Mouse (Mus musculus) thymus, postnatal 14 days (tissue): ENCODE measurements around the gene Rab44.

Experiments
- DNase-seq: peaks from one replicate; pipeline ENCODE4 v3.0.0; 2021

The Rab44 gene

DNA sequence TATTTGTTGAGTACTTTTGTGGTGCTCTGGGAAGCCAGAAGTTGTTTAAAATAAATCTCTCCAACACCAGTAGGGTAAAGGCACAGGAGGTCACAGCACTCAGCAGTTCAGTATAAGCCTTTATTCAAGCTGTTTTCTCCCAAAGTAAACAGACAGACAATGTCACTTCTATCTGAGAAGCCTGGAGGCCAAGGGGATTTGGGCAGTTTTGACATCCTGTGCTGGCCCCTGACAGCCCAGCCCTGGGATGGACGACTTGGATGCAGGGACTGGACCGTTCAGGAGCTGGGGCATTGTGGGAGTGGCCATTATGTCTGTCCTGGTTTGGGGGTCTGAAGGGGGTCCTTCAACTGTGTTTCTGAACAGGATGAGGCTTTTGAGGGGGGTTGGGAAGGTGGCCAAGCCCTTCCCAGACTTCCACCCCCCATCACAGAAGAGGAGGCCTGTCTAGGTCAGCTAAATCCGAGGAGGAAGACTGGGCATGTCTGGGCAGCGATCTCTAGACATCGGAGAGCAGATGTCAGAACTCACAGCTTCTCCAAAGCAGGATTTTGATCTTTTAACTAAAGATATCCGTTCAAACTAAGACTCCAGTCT, 22.5 kb upstream of the Rab44 start:
- DNase-seq, result peak; percentile 1

DNA sequence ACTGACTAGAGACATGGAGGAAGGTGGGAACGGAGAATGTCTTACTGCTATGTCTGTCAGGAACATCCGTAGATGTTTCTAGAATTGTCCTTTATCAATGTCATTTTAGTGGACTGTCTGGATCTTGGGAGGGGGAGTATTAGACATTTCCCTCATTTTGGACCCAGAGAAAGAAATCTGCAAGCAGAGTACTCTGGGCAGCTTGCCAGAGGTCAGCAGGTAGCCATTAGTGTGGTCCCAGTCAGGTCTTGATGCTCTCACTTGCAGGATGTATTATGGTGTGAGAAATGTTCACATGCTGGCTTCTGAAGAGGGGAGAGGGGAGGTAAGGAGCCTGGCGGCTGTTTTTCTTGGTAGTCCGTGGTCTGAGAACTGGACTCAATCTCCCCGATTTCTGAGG, 21.4 kb upstream of the Rab44 start:
- no peak for DNase-seq

DNA sequence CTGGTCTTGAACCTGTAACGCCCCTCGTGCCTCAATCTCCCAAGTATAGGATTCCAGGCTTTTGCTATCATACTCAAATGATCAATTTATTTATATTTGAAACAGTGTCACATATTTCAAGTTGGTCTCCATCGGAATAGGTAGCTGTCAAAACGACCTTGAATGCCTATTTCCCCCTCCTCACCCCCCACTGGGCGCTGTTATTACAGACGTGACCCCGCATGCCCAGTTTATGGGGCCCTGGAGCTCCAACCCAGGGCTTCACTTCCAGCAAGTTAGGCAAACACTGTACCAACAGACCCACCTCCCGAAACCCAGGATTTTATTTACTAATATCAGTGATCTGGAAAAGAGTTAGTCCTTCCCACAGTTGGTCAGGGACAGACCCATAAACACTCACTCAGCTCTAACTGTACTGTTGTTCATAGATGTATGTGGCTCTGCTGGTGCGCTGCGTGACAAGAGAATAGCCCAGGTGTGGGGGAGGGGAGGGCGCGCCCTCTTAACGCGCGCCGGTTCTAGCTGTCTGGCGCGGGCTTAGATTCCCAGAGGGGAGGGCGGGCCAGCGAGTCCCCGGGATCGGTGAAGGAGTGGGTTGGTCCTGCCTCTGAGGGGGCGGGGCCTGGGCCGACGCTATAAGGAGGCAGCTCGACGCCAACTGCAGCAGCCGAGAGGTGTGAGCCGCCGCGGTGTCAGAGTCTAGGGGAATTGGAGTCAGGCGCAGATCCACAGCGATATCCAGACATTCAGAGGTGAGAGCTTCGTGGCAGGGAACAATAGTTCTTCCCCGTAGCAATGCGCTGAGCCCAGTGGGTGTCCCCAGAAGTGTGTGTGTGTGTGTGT, 20.6 kb upstream of the Rab44 start:
- peak; percentile 76 for DNase-seq

DNA sequence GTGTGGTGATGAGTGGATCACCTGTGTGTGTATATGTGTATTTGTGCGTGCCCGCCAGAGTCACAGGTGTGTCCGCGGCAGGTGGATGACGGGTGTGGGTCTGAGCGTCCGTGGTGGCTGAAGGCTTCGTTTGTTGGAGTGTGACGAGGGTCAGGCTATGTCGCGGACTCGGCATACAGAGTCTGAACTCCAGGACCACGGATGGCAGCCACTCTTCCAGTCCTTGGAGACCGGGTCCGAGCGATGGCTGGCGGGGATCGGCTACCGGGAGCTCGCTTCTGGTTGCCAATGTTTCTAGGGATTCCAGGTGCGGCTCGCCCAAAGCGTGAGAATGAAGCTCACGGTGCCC, 20.0 kb upstream of the Rab44 start:
- DNase-seq, result no peak

DNA sequence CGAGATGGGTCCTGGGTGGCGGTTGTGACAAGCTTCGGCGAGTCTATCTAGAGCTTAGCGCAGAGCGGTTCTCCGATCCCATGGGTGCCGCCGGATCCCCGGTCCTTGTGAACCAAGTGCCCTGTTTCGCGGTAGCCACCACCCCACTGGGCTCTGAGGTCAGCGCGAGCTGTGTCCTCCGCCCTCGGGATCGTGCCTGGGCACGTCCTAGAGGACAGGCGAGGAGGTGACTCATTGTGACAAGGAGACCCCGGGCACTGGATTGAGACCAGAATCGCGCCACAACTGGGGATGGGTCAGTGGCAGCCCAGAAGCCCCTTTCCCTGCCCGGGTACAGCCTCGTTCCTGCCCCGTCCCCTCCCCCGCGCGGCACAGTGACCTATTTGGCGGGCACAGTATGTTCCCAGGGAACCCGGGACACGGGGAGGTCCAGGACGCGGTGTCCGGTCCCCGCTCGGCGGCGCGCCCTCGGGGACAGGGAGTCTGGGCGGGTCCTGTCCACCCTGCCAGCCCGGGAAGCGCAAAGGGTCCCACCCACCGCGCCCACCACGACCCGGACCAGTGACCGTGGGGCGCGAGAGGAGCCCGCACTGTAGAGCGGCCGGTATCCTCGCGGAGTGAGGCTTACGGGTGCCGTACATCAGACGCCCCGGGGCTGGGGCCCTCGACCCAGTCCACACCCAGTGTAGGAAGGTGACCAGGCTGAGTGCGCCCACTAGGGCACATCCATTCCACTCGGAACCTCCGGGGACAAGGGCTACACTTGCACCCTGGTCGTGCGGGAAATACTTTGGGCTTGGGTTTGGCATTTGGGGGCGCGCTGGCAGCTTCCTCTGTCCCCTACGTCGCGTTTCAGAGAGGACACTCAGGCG, 19.4 kb upstream of the Rab44 start:
- DNase-seq, result peak; percentile 39

DNA sequence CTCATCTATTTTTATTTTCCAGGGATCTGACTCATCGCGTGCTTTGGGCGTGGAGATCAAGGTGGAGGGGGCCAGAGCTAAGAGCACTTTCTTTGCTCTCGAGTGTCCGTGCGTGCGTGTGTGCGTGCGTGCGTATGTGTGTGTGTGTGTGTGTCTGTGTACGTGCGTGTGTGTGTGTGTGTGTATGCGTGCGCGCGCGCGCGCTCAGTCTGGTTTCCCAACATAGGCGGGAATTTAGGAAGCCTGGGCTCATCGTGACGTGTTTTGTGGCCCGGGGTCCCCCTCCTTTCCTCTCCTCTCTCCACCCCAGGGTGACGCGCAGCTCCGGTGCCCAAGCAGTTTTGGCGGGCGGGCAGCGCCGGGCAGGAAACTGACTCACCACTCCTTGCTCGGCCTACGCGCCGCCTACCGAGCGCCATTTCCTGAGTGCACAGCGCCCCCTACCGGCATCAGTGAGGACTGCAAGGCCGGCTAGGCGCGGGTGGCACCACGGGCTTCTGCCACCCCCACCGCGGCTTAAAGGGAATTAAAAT, 18.7 kb upstream of the Rab44 start:
- DNase-seq, result peak; percentile 94

DNA sequence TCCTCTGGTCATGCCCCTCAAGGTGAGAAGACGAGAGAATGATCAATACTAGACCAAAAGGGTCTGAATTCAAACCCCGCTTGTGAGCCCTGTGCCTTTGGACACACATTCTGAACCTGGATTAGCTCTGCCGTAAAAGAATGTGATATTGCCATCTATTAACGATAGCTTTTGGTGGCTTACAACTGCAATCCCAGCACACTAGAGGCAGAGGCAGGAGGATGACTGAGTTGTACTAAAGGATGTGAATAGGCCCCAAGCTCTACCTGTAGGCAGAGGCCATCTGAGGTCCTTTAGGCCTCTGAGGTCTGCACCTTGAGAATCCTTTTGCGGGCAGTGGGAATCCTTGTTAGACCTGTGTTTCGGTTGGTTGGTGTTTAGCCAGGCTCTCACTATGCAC, 17.7 kb upstream of the Rab44 start:
- DNase-seq, result peak; percentile 2

DNA sequence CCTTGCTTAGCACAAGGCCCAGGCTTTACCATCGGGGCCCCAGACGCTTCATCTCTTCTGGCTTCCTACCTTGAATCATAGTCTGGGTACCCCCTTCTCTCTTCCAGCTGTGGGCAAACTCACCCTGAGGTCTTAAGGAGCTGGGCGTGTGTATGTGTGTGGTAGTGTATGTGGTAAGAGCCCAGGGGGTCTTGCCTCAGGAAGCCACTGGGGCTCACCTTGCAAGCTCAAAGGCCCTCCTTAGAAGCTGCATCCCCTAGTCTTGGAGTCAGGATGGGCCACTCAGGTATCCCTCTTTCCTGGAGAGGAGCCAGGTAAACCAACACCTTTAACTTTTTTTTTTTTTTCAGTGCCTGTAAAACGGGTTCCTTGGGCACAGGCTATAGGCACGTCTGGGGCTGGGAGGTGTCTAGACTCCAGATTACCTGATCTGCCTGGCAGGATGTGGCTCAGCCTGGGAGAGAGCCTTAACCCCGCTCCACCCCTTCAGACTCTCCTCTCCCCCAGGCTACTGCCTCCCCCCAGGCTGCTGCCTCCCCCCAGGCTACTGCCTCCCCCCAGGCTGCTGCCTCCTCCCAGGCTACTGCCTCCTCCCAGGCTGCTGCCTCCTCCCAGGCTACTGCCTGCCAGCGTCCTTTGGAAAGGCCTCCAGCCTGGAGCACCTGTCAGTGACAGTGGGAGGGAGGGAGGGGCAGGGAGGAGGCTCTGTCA, 16.9 kb upstream of the Rab44 start:
- DNase-seq, result peak; percentile 9

DNA sequence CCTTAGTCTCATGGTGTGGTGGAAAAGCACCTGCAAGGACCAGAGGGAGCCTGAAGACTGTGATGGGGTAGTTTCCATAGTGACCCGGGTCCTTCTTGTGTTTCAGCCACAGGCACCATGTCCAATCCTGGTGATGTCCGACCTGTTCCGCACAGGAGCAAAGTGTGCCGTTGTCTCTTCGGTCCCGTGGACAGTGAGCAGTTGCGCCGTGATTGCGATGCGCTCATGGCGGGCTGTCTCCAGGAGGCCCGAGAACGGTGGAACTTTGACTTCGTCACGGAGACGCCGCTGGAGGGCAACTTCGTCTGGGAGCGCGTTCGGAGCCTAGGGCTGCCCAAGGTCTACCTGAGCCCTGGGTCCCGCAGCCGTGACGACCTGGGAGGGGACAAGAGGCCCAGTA, 15.7 kb upstream of the Rab44 start:
- DNase-seq, result peak; percentile 2

DNA sequence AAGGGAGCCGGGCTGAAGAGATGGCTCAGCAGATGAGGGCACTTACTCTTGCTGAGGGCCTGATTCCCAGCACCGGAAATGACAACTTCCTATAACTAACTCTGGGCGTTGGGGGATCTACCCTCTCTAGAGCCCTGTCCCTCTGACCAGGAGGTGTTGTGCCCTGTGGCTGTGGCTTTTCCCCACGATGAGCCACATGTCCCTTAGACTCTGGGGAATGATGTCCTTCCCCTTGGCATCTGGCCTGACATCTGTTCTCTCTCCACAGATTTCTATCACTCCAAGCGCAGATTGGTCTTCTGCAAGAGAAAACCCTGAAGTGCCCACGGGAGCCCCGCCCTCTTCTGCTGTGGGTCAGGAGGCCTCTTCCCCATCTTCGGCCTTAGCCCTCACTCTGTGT, 14.9 kb upstream of the Rab44 start:
- peak; percentile 1 for DNase-seq

DNA sequence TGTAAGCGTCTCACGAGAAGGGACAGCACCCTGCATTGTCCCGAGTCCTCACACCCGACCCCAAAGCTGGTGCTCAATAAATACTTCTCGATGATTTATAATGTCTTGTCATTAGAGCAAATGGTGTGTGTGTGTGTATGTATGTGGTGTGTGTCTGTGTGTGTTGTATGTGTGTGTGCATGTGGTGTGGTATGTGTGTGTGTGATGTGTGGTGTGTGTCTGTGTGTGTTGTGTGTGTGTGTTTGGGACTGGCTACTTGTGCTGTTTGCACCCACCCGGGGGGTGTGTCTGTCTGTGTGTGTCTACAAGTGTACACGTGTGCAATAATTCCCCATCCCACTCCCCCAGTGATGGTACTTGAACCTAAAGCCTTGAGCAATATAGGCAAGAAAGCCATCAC, 13.3 kb upstream of the Rab44 start:
- peak; percentile 0 for DNase-seq

DNA sequence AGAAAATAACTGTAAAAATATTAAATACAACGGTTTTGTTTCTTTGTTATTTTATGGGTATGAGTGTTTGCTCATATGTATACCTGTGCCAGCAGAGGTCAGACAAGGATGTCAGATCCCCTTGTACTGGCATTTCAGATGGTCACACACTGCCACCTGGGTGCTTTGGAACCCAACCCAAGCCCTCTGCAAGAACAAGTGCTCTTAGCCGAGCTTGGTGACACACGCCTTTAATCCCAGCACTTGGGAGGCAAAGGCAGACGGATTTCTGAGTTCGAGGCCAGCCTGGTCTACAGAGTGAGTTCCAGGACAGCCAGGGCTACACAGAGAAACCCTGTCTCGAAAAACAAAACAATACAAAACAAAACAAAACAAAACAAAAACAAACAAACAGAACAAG, 3.6 kb upstream of the Rab44 start:
- DNase-seq, result peak; percentile 0

DNA sequence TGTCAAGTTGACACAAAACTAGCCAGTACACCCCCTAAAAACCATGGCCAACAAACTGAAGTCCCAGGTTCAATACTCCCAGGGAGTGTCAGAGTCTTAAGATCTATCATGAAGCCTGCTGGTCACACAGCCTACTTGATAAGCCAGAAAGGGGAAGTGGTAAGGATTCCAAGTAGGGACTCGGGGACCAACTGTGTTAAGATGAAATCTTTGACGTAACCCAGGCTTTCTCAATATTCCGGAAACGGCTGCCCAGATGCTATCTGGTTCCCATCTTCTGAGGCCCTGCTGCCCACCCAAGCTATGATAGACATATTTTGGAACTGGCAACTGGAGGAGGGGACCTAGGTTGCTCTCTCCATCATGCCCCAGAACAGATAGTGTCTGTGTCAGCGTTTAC, 2.6 kb upstream of the Rab44 start:
- DNase-seq, result peak; percentile 2

DNA sequence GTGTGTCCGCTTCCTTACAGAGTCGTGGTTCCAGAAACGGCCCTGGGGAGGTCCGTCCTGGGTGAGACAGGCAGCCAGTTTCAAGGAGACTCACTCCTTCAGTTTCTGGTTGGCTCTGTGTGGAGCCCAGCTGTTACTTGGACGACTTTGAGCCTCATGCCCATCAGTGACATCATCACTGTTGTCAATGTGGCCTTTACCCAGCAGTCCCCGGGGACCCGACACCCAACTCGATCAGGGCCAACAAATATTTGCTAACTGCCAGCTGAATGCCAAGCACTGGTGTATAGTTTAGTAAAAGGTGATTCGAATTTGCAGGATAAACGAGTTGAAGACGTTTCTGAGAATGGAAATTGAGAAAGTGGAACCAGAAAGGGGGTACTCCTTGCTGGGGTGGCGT, 2.1 kb downstream of the Rab44 start:
- DNase-seq, result peak; percentile 1

DNA sequence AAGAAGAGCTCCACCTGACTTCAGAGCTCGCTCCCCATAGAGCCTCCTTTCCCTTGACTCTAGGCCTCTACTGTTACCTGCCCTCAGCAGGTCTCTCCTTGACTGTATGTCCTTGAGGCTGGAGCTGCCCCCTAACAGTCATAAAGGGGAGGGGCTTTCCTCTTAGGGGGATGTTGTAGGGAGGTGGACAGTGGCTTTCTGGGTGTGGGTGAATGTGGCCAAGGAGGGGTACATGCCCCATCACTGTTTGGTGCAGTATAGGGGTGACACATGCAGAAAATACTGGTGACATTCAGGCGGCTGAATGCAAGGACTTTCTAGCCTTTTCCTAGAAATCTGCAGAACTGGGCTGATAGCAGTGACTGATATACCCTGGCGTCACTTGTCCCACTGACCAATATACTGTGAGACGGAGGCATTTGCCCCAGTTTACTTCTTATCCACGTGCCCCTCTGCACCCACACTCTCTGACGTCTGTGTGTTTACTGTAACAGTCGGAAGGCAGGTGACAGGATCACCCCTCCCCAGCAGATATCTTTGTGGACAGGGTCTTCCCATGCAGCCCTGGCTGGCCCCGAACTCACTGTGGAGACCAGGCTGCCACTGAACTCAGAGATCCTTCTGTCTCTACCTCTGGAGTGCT, 3.2 kb downstream of the Rab44 start:
- DNase-seq, result peak; percentile 2

DNA sequence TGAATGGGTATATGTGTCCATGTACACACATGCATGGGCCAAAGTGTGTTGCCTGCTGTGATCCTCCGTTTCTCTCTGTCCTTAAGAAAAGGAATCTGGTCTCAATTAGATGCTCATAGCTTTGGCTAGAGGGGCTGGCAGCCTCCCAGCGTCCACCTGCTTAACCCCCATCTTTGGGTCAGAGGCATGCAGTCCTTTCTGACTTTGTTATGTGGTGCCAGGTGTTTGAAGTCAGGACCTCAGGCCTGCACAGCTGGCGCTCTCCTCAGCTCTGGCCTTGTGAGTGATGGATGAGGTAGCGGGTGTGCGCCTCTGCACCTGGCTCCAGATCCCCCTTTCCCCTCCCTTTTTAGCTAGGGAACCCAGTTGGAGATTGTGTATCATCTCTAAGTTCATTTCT, 4.1 kb downstream of the Rab44 start:
- peak; percentile 43 for DNase-seq

DNA sequence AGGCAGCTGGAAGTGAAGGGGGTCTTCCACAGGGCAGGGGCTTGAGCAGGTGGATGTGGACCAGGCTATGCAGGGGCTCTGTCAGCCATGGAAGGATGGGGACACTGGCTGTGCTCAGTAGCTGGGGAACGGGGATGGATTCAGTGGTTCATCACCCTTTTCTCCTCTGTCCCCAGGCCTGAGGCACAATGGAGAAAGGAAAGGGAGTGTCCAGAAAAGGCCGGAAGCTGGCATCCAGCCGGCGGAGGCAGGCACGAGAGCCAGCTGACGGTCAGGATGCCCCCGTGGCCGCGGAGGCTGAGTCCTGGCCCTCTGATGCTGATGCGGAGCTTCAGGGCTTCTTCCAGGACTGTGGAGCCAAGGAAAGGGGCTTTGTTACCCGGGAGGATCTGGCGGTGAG, 6.7 kb downstream of the Rab44 start:
- peak; percentile 2 for DNase-seq

DNA sequence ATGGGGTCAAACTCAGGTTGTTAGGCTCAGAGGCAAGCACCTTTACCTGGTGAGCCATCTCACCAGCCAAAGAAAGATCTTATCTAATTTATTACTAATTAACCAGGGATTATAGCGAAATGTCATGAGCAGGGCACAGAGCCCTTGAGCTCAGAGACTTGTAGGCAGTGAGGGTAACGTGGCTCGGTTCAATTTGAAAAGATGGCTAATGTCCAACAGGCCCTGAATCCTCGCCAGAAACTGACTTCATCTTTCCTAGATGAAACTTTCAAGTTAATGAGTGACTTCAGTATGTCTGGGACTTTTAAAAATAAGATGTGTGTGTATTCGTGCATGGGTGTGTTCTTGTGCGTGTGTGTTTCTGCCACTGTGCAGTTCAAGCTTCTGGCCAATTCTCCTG, 8.9 kb downstream of the Rab44 start:
- peak; percentile 0 for DNase-seq

DNA sequence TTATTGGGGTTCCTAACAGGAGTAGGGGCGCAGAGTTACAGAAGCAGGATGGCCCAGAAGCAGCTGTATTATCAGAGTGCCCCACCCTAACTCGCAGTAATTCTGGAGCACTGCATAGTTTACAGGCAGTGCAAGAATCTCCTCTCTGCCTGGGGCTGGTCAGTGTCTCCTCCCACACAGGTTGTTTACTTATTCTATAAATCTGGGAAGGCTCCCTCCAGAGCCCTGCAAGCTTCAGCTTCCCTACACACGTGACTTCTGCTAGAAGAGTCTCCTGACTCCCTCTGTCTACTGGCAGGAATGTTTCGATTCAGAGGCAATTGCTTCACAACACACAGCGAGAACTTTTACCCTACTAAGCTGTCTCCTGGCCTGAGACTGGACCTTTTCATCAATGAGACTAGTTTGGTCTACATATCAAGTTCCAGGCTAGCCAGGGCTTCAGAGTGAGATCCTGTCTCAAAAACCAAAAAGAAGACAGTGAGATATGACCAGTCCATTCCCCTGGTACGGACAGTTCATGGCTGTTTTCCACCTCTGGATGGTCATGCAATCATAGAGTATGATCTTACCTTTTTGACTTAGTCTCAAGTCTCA, 9.7 kb downstream of the Rab44 start:
- peak; percentile 0 for DNase-seq

DNA sequence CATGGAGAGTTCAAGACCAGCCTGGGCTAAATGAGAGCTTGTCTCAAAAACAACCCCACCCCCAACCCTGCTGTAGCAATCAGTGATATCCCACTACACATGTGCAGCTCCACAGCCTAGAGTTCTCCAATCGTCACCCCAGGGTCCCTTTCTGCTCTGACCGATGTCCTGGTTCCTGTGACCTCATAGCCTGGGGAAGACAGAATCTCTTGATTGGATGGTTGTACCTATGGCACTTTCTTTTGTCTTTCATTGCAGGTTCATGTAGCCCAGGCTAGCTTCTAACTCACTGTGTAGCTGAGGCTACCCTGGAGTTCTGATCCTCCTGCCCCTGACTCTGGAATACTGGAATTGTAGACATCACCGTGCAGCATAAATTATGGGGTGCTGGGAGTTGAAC, 12.6 kb downstream of the Rab44 start:
- DNase-seq, result peak; percentile 1

DNA sequence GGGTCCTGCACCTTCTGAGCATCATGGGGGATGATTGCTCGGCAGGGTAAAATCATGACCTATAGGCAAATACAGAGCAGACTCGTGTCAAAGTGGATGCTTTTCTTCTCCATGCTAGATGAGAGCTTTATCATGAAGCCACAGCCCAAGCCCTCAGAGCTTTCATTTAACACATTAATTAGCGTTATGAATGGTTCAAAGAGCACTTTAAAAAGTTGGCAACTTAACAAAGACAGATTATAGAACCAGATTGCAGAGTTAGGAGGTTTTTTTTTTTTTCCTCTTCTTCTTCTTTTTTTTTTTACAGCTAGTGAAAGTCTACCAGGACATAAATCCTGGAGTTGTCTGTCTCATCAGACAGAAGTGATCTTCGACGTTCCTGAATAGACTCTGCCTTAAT, 15.4 kb downstream of the Rab44 start:
- no peak for DNase-seq

DNA sequence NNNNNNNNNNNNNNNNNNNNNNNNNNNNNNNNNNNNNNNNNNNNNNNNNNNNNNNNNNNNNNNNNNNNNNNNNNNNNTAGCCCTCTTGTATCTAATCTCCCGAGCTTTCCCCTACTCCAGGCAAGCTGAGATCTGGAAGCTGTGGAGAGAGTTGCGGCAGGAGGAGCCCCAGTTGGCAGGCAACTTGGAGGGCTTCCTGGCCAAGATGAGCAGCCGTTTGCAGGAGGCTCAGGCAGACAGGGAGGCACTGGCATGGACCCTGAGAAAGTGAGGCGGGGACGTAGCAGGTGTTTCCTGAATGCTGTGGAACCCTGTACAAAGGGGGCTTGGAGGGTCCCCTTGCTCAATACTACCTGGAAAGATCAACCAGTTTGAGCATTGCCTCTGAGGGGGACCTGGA, 21.1 kb downstream of the Rab44 start:
- peak; percentile 64 for DNase-seq
